Mouse (Mus musculus): ENCODE data around the gene Paqr5.
A peak's percentile ranks its signal among the peaks of the same experiment; 100 is the strongest.

Gene Paqr5

GRCm38 (mm10) chr9:62026600-62026999, at the start of gene Paqr5:
Gene Paqr5 (minus strand): TSS chr9:62026856.
- DNase-seq, result peak in 1 of 2 experiments; percentile 14

- no peak for DNase-seq
Measured at GRCm38 (mm10) chr9:62062234-62062633, 35.6 kb upstream of the Paqr5 start.

- DNase-seq, result no peak
Measured at GRCm38 (mm10) chr9:62060431-62060830, 33.8 kb upstream of the Paqr5 start.

- no peak for DNase-seq
Measured at GRCm38 (mm10) chr9:62059941-62060340, 33.3 kb upstream of the Paqr5 start.

GRCm38 (mm10) chr9:62057881-62058506, 31.3 kb upstream of the Paqr5 start:
- no peak for DNase-seq

- DNase-seq, result no peak
Measured at GRCm38 (mm10) chr9:62056206-62056605, 29.6 kb upstream of the Paqr5 start.

GRCm38 (mm10) chr9:62050801-62051200, 24.1 kb upstream of the Paqr5 start:
- DNase-seq, result no peak

GRCm38 (mm10) chr9:62049166-62049565, 22.5 kb upstream of the Paqr5 start:
- no peak for DNase-seq

GRCm38 (mm10) chr9:62042167-62042566, 15.5 kb upstream of the Paqr5 start:
- DNase-seq, result no peak

- DNase-seq, result peak; percentile 48 to 82
Measured at GRCm38 (mm10) chr9:62040008-62040608, 13.5 kb upstream of the Paqr5 start.

GRCm38 (mm10) chr9:62035806-62036205, 9.2 kb upstream of the Paqr5 start:
- no peak for DNase-seq

- DNase-seq, result no peak
Measured at GRCm38 (mm10) chr9:62032206-62032605, 5.5 kb upstream of the Paqr5 start.

GRCm38 (mm10) chr9:62028072-62028471, 1.4 kb upstream of the Paqr5 start:
- DNase-seq, result no peak

- no peak for DNase-seq
Measured at GRCm38 (mm10) chr9:62025056-62025455, 1.6 kb downstream of the Paqr5 start.

GRCm38 (mm10) chr9:62023879-62024278, 2.8 kb downstream of the Paqr5 start:
- DNase-seq, result no peak

- no peak for DNase-seq
Measured at GRCm38 (mm10) chr9:62022961-62023680, 3.5 kb downstream of the Paqr5 start.

- no peak for DNase-seq
Measured at GRCm38 (mm10) chr9:62021583-62022120, 5.0 kb downstream of the Paqr5 start.

GRCm38 (mm10) chr9:62020259-62020658, 6.4 kb downstream of the Paqr5 start:
- no peak for DNase-seq

GRCm38 (mm10) chr9:62018229-62019093, 8.2 kb downstream of the Paqr5 start:
- DNase-seq, result no peak

- DNase-seq, result no peak
Measured at GRCm38 (mm10) chr9:62017329-62017728, 9.3 kb downstream of the Paqr5 start.

GRCm38 (mm10) chr9:62015504-62015903, 11.2 kb downstream of the Paqr5 start:
- peak in 1 of 2 experiments; percentile 10 for DNase-seq

- DNase-seq, result no peak
Measured at GRCm38 (mm10) chr9:62013316-62014097, 13.1 kb downstream of the Paqr5 start.

All from spleen, adult 18-20 months (tissue).